Mouse (Mus musculus) embryonic facial prominence, embryonic 11.5 days (tissue): Measurements from ENCODE around the gene Lrguk. TPM values are rescaled to one million over a fixed set of nuclear protein-coding genes. Genes with fewer than 3 reads are reported as not detected.

Experiments
- ATAC-seq: fragments of 200-750 bp; cut with Nextera tagmentation; replicated peaks from 2 replicates; pipeline ENCODE4 v1.8.0; 2017; ENCODE audit warnings: low read depth; ENCODE audit not compliant: insufficient number of reproducible peaks, low FRiP score, low TSS enrichment
- DNase-seq: peaks from one replicate; pipeline ENCODE4 v3.0.0-alpha.2; 2015; ENCODE audit warnings: low spot score
- H3K27ac ChIP-seq: fragments of 300-500 bp; sonication (generic); replicated peaks from 2 replicates; pipeline ENCODE4 v1.5.1; 2014; ENCODE audit warnings: mild to moderate bottlenecking, low read depth, low read length, control low read depth
- H3K27me3 ChIP-seq: fragments of 300-500 bp; sonication (generic); 2 replicates; pipeline ENCODE4 v1.6.1; 2014; ENCODE audit warnings: mild to moderate bottlenecking, low read length, moderate library complexity, mixed read lengths; ENCODE audit not compliant: control insufficient read depth, insufficient read depth
- H3K36me3 ChIP-seq: fragments of 300-500 bp; sonication (generic); replicated peaks from 2 replicates; pipeline ENCODE4 v1.6.1; 2014; ENCODE audit warnings: low read depth, mild to moderate bottlenecking, low read length, moderate library complexity, mixed read lengths; ENCODE audit not compliant: control insufficient read depth, insufficient read depth
- H3K4me1 ChIP-seq: fragments of 300-500 bp; sonication (generic); 2 replicates; pipeline ENCODE4 v1.6.1; 2014; ENCODE audit warnings: low read length, mixed read lengths; ENCODE audit not compliant: control insufficient read depth, insufficient read depth
- H3K4me2 ChIP-seq: fragments of 300-500 bp; sonication (generic); 2 replicates; pipeline ENCODE4 v1.6.1; 2014; ENCODE audit warnings: low read depth, mild to moderate bottlenecking, control low read depth, low read length, moderate library complexity
- H3K4me3 ChIP-seq: fragments of 300-500 bp; sonication (generic); 2 replicates; pipeline ENCODE4 v1.5.1; 2014; ENCODE audit warnings: low read depth, low read length, control low read depth
- H3K9ac ChIP-seq: fragments of 300-500 bp; sonication (generic); replicated peaks from 2 replicates; pipeline ENCODE4 v1.6.1; 2014; ENCODE audit warnings: mild to moderate bottlenecking, control low read depth, low read length
- H3K9me3 ChIP-seq: fragments of 300-500 bp; sonication (generic); replicated peaks from 2 replicates; pipeline ENCODE4 v1.6.1; 2016; ENCODE audit warnings: mild to moderate bottlenecking, low read length, inconsistent platforms, mixed read lengths; ENCODE audit not compliant: control insufficient read depth
- WGBS: fragments of 180-500 bp; shearing (Covaris S2); extraction: QIAGEN DNeasy Blood & Tissue Kit; methylation state at CpG from one replicate; pipeline ENCODE4 v1.1.7; 2014; 5-methylcytosine and 5-hydroxymethylcytosine counted together
- polyA plus RNA-seq: library from polyadenylated mRNA; unstranded; fragments of >200 nt; fragmentation: Nextera tagmentation; extraction: Ambion mirVana; gene quantifications from 2 replicates; pipeline ENCODE4 v1.2.1, GENCODE M21; 2014

Gene Lrguk
- polyA plus RNA-seq, 1 experiment from 2014 or later = 0.67 TPM

GRCm38 (mm10) chr6:34132391-34132790, 103.1 kb downstream of the Lrguk start:
- Histone ChIP-seq H3K27me3 (no peaks in the 10 kb centered on the region), H3K4me1 (no peaks in the 10 kb centered on the region), H3K36me3 (no peaks in the 10 kb centered on the region), H3K27ac (no peak overlapping the region), H3K9ac (no peak overlapping the region), H3K4me3 (no peak overlapping the region), H3K4me2 (no peak overlapping the region), H3K9me3 (no peaks in the 10 kb centered on the region)
- 88% methylated on average over 9 of the region's 9 CpGs for WGBS
- no peak for ATAC-seq
- DNase-seq = no peak

- Histone ChIP-seq H3K4me2 (no peak overlapping the region), H3K9me3 (no peaks in the 10 kb centered on the region), H3K27me3 (no peaks in the 10 kb centered on the region), H3K4me1 (no peaks in the 10 kb centered on the region), H3K9ac (no peak overlapping the region), H3K4me3 (no peak overlapping the region), H3K36me3 (no peaks in the 10 kb centered on the region), H3K27ac (no peak overlapping the region)
- 86% methylated on average over 3 of the region's 3 CpGs for WGBS
- DNase-seq = no peak
- no peak for ATAC-seq
These were observed 109.1 kb downstream of the Lrguk start for GRCm38 (mm10) chr6:34138366-34138765.

GRCm38 (mm10) chr6:34142931-34143330, 113.7 kb downstream of the Lrguk start:
- WGBS = 70% methylated on average over 11 of the region's 11 CpGs
- Histone ChIP-seq H3K9ac (no peak overlapping the region), H3K27me3 (no peaks in the 10 kb centered on the region), H3K4me3 (no peak overlapping the region), H3K4me1 (no peaks in the 10 kb centered on the region), H3K4me2 (no peak overlapping the region), H3K36me3 (no peaks in the 10 kb centered on the region), H3K27ac (no peak overlapping the region), H3K9me3 (no peaks in the 10 kb centered on the region)
- ATAC-seq (no peak), DNase-seq (no peak)

- no peak for ATAC-seq
- no peaks in the 10 kb centered on the region for H3K27me3 ChIP-seq
- 52% methylated on average over 6 of the region's 6 CpGs for WGBS
- no peak overlapping the region for H3K4me3 ChIP-seq
- DNase-seq = no peak
- no peak overlapping the region for H3K4me2 ChIP-seq
- no peaks in the 10 kb centered on the region for H3K36me3 ChIP-seq
- H3K27ac ChIP-seq = no peak overlapping the region
- no peaks in the 10 kb centered on the region for H3K4me1 ChIP-seq
- H3K9me3 ChIP-seq = no peaks in the 10 kb centered on the region
- H3K9ac ChIP-seq = no peak overlapping the region
These were observed 116.8 kb downstream of the Lrguk start for GRCm38 (mm10) chr6:34146042-34146441.

GRCm38 (mm10) chr6:34148021-34148420, 118.8 kb downstream of the Lrguk start:
- H3K9me3 ChIP-seq = no peaks in the 10 kb centered on the region
- ATAC-seq (no peak), DNase-seq (no peak)
- H3K4me2 ChIP-seq = no peak overlapping the region
- H3K27ac ChIP-seq = no peak overlapping the region
- H3K4me3 ChIP-seq = no peak overlapping the region
- H3K36me3 ChIP-seq = no peaks in the 10 kb centered on the region
- 86% methylated on average over 3 of the region's 3 CpGs for WGBS
- H3K9ac ChIP-seq = no peak overlapping the region
- no peaks in the 10 kb centered on the region for H3K27me3 ChIP-seq
- H3K4me1 ChIP-seq = no peaks in the 10 kb centered on the region

GRCm38 (mm10) chr6:34148639-34149038, 119.4 kb downstream of the Lrguk start:
- Histone ChIP-seq H3K4me2 (no peak overlapping the region), H3K4me1 (no peaks in the 10 kb centered on the region), H3K36me3 (no peaks in the 10 kb centered on the region), H3K9me3 (no peaks in the 10 kb centered on the region), H3K4me3 (no peak overlapping the region), H3K27me3 (no peaks in the 10 kb centered on the region), H3K27ac (no peak overlapping the region), H3K9ac (no peak overlapping the region)
- ATAC-seq (no peak), DNase-seq (no peak)
- WGBS = 86% methylated on average over 7 of the region's 7 CpGs

GRCm38 (mm10) chr6:34149066-34149465, 119.8 kb downstream of the Lrguk start:
- no peaks in the 10 kb centered on the region for H3K27me3 ChIP-seq
- ATAC-seq (no peak), DNase-seq (no peak)
- H3K27ac ChIP-seq = no peak overlapping the region
- H3K36me3 ChIP-seq = no peaks in the 10 kb centered on the region
- no peak overlapping the region for H3K9ac ChIP-seq
- no peaks in the 10 kb centered on the region for H3K9me3 ChIP-seq
- H3K4me3 ChIP-seq = no peak overlapping the region
- no peak overlapping the region for H3K4me2 ChIP-seq
- WGBS = 85% methylated on average over 9 of the region's 9 CpGs
- no peaks in the 10 kb centered on the region; the same call in 1 of the 2 replicates for H3K4me1 ChIP-seq

GRCm38 (mm10) chr6:34149821-34150220, 120.6 kb downstream of the Lrguk start:
- Histone ChIP-seq H3K9me3 (no peaks in the 10 kb centered on the region), H3K4me1 (no peaks in the 10 kb centered on the region; the same call in 1 of the 2 replicates), H3K9ac (no peak overlapping the region), H3K27me3 (no peaks in the 10 kb centered on the region), H3K4me2 (no peak overlapping the region), H3K36me3 (no peaks in the 10 kb centered on the region), H3K27ac (no peak overlapping the region), H3K4me3 (no peak overlapping the region)
- ATAC-seq (no peak), DNase-seq (no peak)
- WGBS = 84% methylated on average over 1 of the region's 1 CpGs
